Mouse (Mus musculus) liver, embryonic 12.5 days (tissue): Measurements from ENCODE around the gene Ctdspl. TPM values are rescaled to one million over a fixed set of nuclear protein-coding genes. Genes with fewer than 3 reads are reported as not detected.

Experiments
- ATAC-seq: fragments of 200-750 bp; cut with Nextera tagmentation; 2 replicates; pipeline ENCODE4 v1.8.0; 2017; ENCODE audit warnings: moderate number of reproducible peaks, mild to moderate bottlenecking, moderate library complexity
- H3K27ac ChIP-seq: fragments of 300-500 bp; sonication (generic); 2 replicates; pipeline ENCODE4 v1.5.1; 2016; ENCODE audit warnings: mild to moderate bottlenecking
- H3K27me3 ChIP-seq: fragments of 300-500 bp; sonication (generic); replicated peaks from 2 replicates; pipeline ENCODE4 v1.6.1; 2016; ENCODE audit warnings: mild to moderate bottlenecking, moderate library complexity
- H3K36me3 ChIP-seq: fragments of 300-500 bp; sonication (generic); 2 replicates; pipeline ENCODE4 v1.6.1; 2016; ENCODE audit warnings: mild to moderate bottlenecking, moderate library complexity
- H3K4me1 ChIP-seq: fragments of 300-500 bp; sonication (generic); 2 replicates; pipeline ENCODE4 v1.6.1; 2016
- H3K4me2 ChIP-seq: fragments of 300-500 bp; sonication (generic); 2 replicates; pipeline ENCODE4 v1.6.1; 2016; ENCODE audit warnings: mild to moderate bottlenecking, moderate library complexity
- H3K4me3 ChIP-seq: fragments of 300-500 bp; sonication (generic); 2 replicates; pipeline ENCODE4 v1.5.1; 2016; ENCODE audit warnings: mild to moderate bottlenecking, moderate library complexity
- H3K9ac ChIP-seq: fragments of 300-500 bp; sonication (generic); 2 replicates; pipeline ENCODE4 v1.6.1; 2016; ENCODE audit warnings: mild to moderate bottlenecking, moderate library complexity
- H3K9me3 ChIP-seq: fragments of 300-500 bp; sonication (generic); replicated peaks from 2 replicates; pipeline ENCODE4 v1.6.1; 2016; ENCODE audit warnings: mild to moderate bottlenecking, moderate library complexity
- WGBS: fragments of 180-500 bp; shearing (Covaris S2); methylation state at CpG from one replicate; pipeline ENCODE4 v1.1.7; 2016; ENCODE audit not compliant: insufficient replicate concordance; 5-methylcytosine and 5-hydroxymethylcytosine counted together
- polyA plus RNA-seq: library from polyadenylated mRNA; unstranded; fragments of >200 nt; fragmentation: Nextera tagmentation; extraction: Ambion mirVana; gene quantifications from 2 replicates; pipeline ENCODE4 v1.2.1, GENCODE M21; 2016

Gene Ctdspl
- polyA plus RNA-seq, 1 experiment from 2014 or later, result 4.4 TPM

DNA sequence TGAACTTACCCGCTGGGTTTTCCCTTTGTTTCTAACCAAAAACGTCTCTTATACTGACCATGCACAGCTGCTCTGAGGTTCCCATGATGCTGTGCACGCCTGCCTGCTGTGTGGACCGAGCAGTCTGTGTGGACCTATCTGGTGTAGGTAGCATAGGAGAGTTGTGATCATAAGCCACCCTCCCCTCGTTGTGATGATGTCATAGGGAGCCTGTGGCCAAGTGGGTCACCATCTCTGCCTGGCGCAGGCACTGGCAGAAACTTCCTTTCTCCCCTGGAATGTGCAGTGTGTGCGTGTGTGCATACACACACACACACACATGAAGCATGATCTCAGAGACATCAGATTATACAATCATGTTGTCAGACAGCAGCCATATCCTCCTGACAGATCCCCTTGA lies 50.3 kb downstream of the Ctdspl start:
- no peak overlapping the region for H3K4me2 ChIP-seq
- H3K4me1 ChIP-seq, result peaks cover 27% of the 10 kb centered on the region

DNA sequence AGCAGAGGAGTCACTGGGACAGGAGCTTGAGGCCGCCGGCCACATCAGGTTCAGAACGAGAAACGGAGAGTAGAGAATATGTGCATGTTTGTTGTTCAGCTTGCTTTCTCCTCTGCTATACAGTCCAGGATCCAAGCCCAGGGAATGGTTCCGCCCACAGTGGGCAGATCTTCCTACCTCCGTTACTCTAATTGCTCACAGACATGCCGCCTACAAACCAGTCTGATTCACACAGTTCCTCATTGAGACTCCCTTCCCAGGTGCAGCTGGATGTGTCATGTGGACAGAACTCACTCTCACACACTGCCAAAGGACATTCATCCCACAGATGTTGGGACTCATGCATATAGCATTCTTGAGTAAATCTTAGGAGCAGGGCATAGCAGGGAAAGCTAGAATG lies 51.2 kb downstream of the Ctdspl start:
- Histone ChIP-seq H3K27ac (no peak overlapping the region), H3K4me1 (peaks cover 27% of the 10 kb centered on the region), H3K9ac (no peak overlapping the region), H3K4me2 (no peak overlapping the region), H3K9me3 (no peaks in the 10 kb centered on the region), H3K36me3 (no peaks in the 10 kb centered on the region), H3K27me3 (no peaks in the 10 kb centered on the region), H3K4me3 (no peak overlapping the region)
- WGBS, result 88% methylated on average over 7 of the region's 7 CpGs
- no peak for ATAC-seq

More for the DNA sequence above, 50.3 kb downstream of the Ctdspl start:
- Histone ChIP-seq H3K27me3 (no peaks in the 10 kb centered on the region), H3K9me3 (no peaks in the 10 kb centered on the region), H3K36me3 (no peaks in the 10 kb centered on the region), H3K27ac (no peak overlapping the region), H3K9ac (no peak overlapping the region), H3K4me3 (no peak overlapping the region)
- no peak for ATAC-seq
- 73% methylated on average over 7 of the region's 7 CpGs for WGBS

DNA sequence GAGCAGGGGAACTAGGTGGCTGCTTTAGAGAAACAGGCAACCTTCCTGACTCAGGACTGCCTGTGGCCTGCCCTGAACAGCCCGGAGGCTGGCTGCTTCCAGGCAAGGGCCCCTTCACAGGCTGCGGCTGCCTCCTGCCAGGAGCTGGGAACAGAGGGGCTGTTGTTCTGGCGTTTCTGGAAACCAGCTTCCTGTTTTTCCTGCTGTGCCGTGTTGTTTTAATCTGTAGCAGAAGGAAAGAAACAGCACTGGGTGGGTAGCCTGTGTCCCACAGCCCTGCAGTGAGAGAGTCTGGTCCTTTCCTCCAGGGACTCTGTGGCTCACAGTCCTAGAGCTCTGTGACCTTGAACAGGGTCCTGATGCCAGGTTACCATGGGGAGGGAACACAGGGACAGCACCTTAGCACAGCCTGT lies 54.2 kb downstream of the Ctdspl start:
- no peak for ATAC-seq
- Histone ChIP-seq H3K9ac (no peak overlapping the region), H3K36me3 (no peaks in the 10 kb centered on the region), H3K4me2 (no peak overlapping the region), H3K4me1 (peaks cover 21% of the 10 kb centered on the region), H3K27ac (peak overlapping the region; percentile 55), H3K9me3 (no peaks in the 10 kb centered on the region), H3K27me3 (no peaks in the 10 kb centered on the region), H3K4me3 (no peak overlapping the region)
- WGBS, result 39% methylated on average over 4 of the region's 4 CpGs

DNA sequence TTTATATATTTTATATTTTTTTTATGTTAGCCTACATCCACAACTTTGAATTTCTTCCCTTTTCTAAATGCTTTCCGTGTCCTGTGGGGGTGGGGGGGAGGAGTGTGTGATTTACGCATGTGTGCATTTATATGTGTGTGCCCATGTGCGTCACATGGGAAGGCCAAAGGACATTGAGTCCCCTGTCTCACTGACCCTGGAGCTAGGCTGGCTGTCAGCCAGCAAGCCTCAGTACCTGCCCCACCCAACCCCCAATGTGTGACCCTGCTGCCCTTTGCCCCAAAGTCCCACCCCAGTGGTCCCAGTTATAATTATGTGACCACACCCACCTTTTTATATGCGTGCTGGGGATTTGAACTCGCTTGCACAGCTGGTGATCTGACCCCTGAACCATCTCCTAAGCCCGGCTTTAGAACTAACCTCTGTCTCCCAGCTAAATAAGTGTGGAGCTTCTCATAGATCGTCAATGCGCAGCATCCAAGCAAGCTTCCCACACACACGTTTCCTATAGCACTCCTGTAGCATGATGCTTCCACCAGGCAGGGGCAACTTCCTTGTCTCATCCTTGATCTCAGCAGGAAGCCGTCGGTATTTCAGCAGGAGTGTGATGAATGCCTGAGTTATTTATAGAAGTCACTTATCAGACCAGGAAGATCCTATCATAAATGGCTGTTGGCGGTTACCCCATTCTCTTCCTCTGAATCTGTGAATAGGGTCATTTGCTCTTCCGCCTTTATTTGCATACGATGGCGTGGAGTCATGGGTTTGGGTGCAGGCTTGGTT lies 58.6 kb downstream of the Ctdspl start:
- Histone ChIP-seq H3K27ac (no peak overlapping the region), H3K36me3 (no peaks in the 10 kb centered on the region), H3K9ac (no peak overlapping the region), H3K4me1 (peaks cover 35% of the 10 kb centered on the region), H3K9me3 (no peaks in the 10 kb centered on the region), H3K4me3 (no peak overlapping the region), H3K4me2 (no peak overlapping the region), H3K27me3 (no peaks in the 10 kb centered on the region)
- WGBS, result 54% methylated on average over 15 of the region's 15 CpGs
- ATAC-seq, result no peak

DNA sequence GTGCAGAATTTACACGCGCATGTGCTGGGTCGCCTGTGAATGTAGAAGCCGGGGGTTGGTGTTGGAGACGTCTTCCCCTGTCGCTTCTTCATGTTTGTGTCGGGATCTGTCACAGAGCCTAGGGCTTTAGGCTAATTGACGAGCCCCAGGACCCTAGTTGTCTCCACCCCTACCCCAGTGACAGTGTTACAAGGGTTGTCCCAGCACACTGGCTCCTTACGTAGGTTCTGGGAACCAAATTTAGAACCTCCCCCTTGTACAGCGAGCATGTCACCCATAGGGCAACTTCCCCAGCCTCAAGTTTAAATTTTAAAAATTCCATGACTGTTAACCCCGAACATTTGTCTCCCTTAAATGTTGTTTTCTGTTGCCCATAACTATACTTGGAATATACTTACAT lies 60.0 kb downstream of the Ctdspl start:
- H3K36me3 ChIP-seq, result no peaks in the 10 kb centered on the region
- no peaks in the 10 kb centered on the region for H3K9me3 ChIP-seq
- H3K9ac ChIP-seq, result no peak overlapping the region
- H3K27ac ChIP-seq, result no peak overlapping the region
- H3K4me1 ChIP-seq, result peaks cover 37% of the 10 kb centered on the region
- no peak for ATAC-seq
- no peak overlapping the region for H3K4me2 ChIP-seq
- no peak overlapping the region for H3K4me3 ChIP-seq
- 69% methylated on average over 11 of the region's 11 CpGs for WGBS
- H3K27me3 ChIP-seq, result no peaks in the 10 kb centered on the region

DNA sequence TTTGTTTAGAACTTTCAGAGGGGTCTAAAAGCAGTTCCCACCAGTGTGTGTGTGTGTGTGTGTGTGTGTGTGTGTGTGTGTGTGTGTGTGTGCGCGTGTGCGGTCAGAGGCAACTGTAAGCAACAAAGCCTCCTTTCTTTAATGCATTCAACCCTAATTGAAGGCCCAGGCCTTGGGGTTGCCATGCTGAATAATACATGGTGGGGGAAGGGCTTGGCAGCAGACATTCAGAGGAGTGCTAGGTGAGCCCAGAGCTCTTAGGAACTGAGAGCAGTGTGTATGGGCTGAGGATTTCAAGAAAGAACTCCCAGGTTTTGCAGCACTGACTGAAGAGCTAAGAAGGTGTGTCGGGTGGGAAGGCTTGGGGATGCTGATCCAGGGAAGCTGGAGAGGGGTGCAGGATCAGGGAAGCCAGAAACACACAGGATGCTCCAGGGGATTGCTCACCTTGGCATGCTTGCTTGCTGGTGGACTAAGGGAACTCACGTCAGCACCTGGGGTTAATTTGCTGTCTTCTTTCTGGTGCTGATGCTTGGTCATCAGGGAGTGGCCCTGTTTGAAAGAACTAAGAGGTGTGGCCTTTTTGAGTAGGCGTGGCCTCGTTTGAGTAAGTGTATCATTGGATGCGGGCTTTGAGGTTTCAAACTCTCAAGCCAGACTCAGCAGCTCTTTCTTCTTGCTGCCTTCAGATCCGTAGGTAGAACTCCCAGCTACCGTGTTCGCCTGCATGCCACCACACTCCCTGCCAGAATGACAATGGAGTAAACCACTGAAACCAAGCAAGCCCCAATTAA lies 62.7 kb downstream of the Ctdspl start:
- Histone ChIP-seq H3K9me3 (no peaks in the 10 kb centered on the region), H3K9ac (no peak overlapping the region), H3K27ac (no peak overlapping the region), H3K27me3 (no peaks in the 10 kb centered on the region), H3K4me1 (peaks cover 48% of the 10 kb centered on the region), H3K4me2 (no peak overlapping the region), H3K36me3 (no peaks in the 10 kb centered on the region), H3K4me3 (no peak overlapping the region)
- no peak for ATAC-seq
- WGBS, result 72% methylated on average over 11 of the region's 11 CpGs

DNA sequence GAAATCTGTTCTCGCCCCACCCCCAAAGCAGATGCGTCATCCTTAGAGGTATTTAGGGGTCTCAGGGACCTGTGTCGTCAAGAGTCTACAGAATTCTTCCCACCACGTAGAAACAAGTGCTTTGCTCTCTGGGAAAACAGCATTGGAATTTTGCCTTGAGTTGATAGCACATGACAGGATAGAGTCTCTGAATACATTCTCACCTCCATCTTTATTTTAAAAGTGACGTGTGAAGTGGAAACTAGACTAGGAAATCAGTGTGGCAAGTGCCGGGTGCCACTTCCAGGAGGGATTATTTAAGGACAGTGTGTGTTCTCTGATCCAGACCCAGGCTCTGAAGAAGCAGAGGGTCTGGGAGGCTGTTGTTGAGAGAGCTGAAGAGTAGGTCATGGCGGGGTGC lies 64.2 kb downstream of the Ctdspl start:
- no peaks in the 10 kb centered on the region for H3K9me3 ChIP-seq
- H3K9ac ChIP-seq, result no peak overlapping the region
- H3K4me3 ChIP-seq, result no peak overlapping the region
- no peaks in the 10 kb centered on the region for H3K36me3 ChIP-seq
- H3K4me2 ChIP-seq, result no peak overlapping the region
- no peak for ATAC-seq
- 73% methylated on average over 7 of the region's 7 CpGs for WGBS
- no peaks in the 10 kb centered on the region for H3K27me3 ChIP-seq
- H3K27ac ChIP-seq, result no peak overlapping the region
- peaks cover 51% of the 10 kb centered on the region for H3K4me1 ChIP-seq

DNA sequence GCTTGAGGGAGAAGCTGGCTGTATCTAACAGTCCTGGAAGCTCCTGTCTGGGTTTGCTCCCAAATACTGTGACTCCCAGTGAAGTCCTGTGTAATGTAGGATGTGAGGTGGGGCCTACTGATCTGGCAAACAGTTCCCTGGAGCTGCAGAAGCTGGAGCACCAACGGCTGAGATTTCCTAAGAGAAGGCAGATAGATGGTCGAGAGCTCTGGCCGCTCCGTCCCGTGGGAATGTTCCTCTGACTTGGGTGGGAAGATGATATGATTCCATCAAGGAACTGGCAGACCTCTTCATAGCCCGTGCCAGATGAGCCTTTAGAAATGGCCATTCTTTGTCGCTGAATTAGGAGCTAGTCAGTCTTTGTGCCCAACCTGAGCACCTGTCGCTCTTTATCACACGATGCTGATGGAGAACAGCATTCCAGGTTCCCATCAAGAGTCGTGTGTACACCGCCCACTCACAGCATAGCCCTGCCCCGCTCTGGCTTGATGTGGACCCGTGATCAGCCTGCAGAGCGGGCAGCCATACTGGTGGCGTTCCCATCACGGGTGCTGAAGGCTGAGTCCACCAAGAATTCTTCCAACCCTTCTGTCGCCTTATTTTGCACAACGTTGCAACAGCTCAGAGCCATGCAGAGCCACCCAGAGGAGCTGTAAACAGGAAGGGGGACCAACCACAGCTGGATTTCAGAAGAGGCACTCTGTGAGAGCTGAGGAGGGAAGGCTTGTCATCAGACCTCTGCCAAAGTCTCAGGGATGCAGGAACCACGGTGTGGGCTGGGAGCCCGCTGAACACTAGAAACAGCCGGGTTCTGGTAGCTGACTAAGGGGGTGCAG lies 65.7 kb downstream of the Ctdspl start:
- Histone ChIP-seq H3K36me3 (no peaks in the 10 kb centered on the region), H3K4me1 (peaks cover 55% of the 10 kb centered on the region), H3K4me3 (no peak overlapping the region), H3K4me2 (no peak overlapping the region), H3K27ac (no peak overlapping the region), H3K9ac (no peak overlapping the region), H3K27me3 (no peaks in the 10 kb centered on the region), H3K9me3 (no peaks in the 10 kb centered on the region)
- no peak for ATAC-seq
- 65% methylated on average over 21 of the region's 21 CpGs for WGBS

DNA sequence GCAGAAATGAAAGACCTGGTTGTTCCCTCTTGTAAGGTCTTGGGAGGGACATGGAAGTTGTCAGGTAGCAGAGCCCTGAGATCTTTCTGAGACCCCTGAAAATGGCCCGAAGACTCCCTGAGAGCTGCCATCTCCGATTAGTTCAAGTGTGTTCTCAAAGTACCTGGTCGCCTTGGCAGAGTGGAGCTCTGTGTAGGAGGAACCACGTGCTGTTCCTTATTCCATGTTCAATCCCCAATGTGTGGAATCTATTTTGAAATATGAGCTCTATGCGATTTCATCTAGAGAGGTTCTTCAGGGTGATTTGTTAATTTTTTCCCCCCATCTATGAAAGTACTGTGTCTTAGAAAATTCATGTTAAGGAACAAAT lies 66.3 kb downstream of the Ctdspl start:
- Histone ChIP-seq H3K27me3 (no peaks in the 10 kb centered on the region), H3K27ac (no peak overlapping the region), H3K36me3 (no peaks in the 10 kb centered on the region), H3K4me3 (no peak overlapping the region), H3K4me2 (no peak overlapping the region), H3K4me1 (peaks cover 55% of the 10 kb centered on the region), H3K9ac (no peak overlapping the region), H3K9me3 (no peaks in the 10 kb centered on the region)
- no peak for ATAC-seq
- 76% methylated on average over 5 of the region's 5 CpGs for WGBS

DNA sequence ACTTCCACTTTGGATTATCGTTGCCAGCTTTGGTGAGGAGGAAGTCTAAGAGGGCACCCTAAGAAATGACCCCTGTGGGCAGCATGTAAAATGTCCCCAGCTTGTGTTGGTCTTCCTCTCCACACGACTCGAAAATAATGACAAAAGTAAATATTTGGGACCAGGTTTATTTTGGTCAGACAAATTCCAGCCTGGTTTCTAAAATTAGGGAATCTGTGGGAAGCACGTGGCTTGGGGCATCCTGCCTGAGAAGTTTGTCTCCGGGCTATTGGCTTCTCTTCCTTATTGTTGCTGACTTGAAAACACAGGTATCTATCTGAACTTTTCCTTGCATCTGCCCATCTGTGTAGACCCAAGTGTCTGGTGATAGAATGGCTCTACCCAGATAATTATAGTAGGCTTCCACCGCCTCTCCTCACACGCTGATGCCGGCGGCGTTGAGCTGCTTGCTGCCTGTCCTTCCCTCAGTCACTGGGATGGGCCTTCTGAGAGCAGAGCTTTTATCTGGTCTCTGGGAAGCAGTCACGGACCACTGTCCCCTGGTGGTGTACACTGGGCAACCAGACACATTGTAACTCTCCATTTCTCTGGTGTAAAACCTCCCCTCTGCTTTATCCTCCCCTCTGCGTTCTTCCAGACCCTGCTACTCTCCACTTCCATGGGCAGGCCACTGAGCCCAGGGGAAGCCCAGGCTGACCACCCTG lies 68.4 kb downstream of the Ctdspl start:
- peaks cover 49% of the 10 kb centered on the region for H3K4me1 ChIP-seq

DNA sequence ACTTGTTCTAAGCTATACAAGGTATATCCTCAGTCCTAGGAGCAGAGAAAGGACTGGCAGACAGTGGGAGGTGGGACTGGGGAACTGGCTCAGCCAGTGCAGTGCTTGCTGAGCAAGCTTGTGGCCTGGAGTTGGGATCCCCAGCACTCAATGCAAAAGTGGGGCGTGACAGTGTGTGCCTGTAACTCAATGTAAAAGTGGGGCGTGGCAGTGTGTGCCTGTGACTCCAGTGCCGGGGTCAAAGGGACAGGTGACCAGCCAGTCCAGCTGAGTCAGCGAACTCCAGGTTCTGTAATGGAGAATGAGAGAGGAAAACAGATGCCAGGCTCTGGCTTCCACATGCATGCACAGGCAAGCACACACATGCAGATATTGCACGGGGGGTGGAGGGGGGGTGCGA lies 69.3 kb downstream of the Ctdspl start:
- H3K9ac ChIP-seq, result no peak overlapping the region
- H3K4me2 ChIP-seq, result no peak overlapping the region
- H3K36me3 ChIP-seq, result peaks cover under 1% of the 10 kb centered on the region; the same call in 1 of the 2 replicates
- peak overlapping the region; percentile 45; the same call in 1 of the 2 replicates for H3K27ac ChIP-seq
- H3K9me3 ChIP-seq, result no peaks in the 10 kb centered on the region
- H3K4me1 ChIP-seq, result peaks cover 49% of the 10 kb centered on the region
- ATAC-seq, result peak; percentile 34; the same call in 1 of the 2 replicates
- 52% methylated on average over 6 of the region's 6 CpGs for WGBS
- no peaks in the 10 kb centered on the region for H3K27me3 ChIP-seq
- no peak overlapping the region for H3K4me3 ChIP-seq

More for the DNA sequence above, 68.4 kb downstream of the Ctdspl start:
- Histone ChIP-seq H3K4me2 (no peak overlapping the region), H3K27me3 (no peaks in the 10 kb centered on the region), H3K4me3 (no peak overlapping the region), H3K9me3 (no peaks in the 10 kb centered on the region), H3K9ac (no peak overlapping the region), H3K27ac (peak overlapping the region; percentile 45; the same call in 1 of the 2 replicates), H3K36me3 (no peaks in the 10 kb centered on the region)
- WGBS, result 32% methylated on average over 12 of the region's 12 CpGs
- no peak; the same call in 1 of the 2 replicates for ATAC-seq
